Mouse (Mus musculus) ZHBTc4 (cell line): ENCODE data around the gene Paxip1.
A peak's percentile ranks its signal among the peaks of the same experiment; 100 is the strongest.

Source experiments
- DNase-seq: peaks from one replicate; pipeline ENCODE4 v3.0.0-alpha.2; 2011; ENCODE audit warnings: low read depth, low spot score

Gene Paxip1

GRCm38 (mm10) chr5:27791303-27792172 lies at the start of gene Paxip1:
Gene Paxip1 (minus strand): TSS chr5:27791691.
- peak; percentile 98 for DNase-seq

GRCm38 (mm10) chr5:27838061-27838460 lies 46.6 kb upstream of the Paxip1 start:
- peak; percentile 55 for DNase-seq

- DNase-seq = no peak
These were observed 43.6 kb upstream of the Paxip1 start for GRCm38 (mm10) chr5:27835096-27835495.

GRCm38 (mm10) chr5:27827971-27828370 lies 36.5 kb upstream of the Paxip1 start:
- DNase-seq = no peak

GRCm38 (mm10) chr5:27821161-27821560 lies 29.7 kb upstream of the Paxip1 start:
- DNase-seq = no peak

- peak; percentile 93 for DNase-seq
These were observed 27.6 kb upstream of the Paxip1 start for GRCm38 (mm10) chr5:27818840-27819672.

- DNase-seq = peak; percentile 84
These were observed 22.8 kb upstream of the Paxip1 start for GRCm38 (mm10) chr5:27814282-27814681.

GRCm38 (mm10) chr5:27793923-27794322 lies 2.4 kb upstream of the Paxip1 start:
- peak; percentile 92 for DNase-seq

- DNase-seq = peak; percentile 72
These were observed 1.2 kb upstream of the Paxip1 start for GRCm38 (mm10) chr5:27792531-27793205.

- DNase-seq = no peak
These were observed 631 bp upstream of the Paxip1 start for GRCm38 (mm10) chr5:27792173-27792470.

GRCm38 (mm10) chr5:27790910-27791288 lies 592 bp downstream of the Paxip1 start:
- no peak for DNase-seq

GRCm38 (mm10) chr5:27790086-27790909 lies 1.2 kb downstream of the Paxip1 start:
- peak; percentile 14 for DNase-seq

- DNase-seq = no peak
These were observed 1.9 kb downstream of the Paxip1 start for GRCm38 (mm10) chr5:27789586-27789985.

GRCm38 (mm10) chr5:27783381-27783780 lies 8.1 kb downstream of the Paxip1 start:
- DNase-seq = no peak

- no peak for DNase-seq
These were observed 23.5 kb downstream of the Paxip1 start for GRCm38 (mm10) chr5:27767948-27768347.

- DNase-seq = no peak
These were observed 25.7 kb downstream of the Paxip1 start for GRCm38 (mm10) chr5:27765780-27766179.

GRCm38 (mm10) chr5:27744944-27745343 lies 46.5 kb downstream of the Paxip1 start:
- DNase-seq = no peak

- DNase-seq = no peak
These were observed 52.3 kb downstream of the Paxip1 start for GRCm38 (mm10) chr5:27739216-27739615.

- peak; percentile 93 for DNase-seq
These were observed 54.3 kb downstream of the Paxip1 start for GRCm38 (mm10) chr5:27737168-27737567.

- DNase-seq = no peak
These were observed 59.1 kb downstream of the Paxip1 start for GRCm38 (mm10) chr5:27732288-27732868.

- no peak for DNase-seq
These were observed 60.1 kb downstream of the Paxip1 start for GRCm38 (mm10) chr5:27731392-27731791.
